Mouse (Mus musculus): Measurements from ENCODE around the gene Gpn2. TPM values are rescaled to one million over a fixed set of nuclear protein-coding genes. Genes with fewer than 3 reads are reported as not detected.

Gpn2 gene
- polyA plus RNA-seq, 1 experiment, result 22.2 TPM

DNA sequence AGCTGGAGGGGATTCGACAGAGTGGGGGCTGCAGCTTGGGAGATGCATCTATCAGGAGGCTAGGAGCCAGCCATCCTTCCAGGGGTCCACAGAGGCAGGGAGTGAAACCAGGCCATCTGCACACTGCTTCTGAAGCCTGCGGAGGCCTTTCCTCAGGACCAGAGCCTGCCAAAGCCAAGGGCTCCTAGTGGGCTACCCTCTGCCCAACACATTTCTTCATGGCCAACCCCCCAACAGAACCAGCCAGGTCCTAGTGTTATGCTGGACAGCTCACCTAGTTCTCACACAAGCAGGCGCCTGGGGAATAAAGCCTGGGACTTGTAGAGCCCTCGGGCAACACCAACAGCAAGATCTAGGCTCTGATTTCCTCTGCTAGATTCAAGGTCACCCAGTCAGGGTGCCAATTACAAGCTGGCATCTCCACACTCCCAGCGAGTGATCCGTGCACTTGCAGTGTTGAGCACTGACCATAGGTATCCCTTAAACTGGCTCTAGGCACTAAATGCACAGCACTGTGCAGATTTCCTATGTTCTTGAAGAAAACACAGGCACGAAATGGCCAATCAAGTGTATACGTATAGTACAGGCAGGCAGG, 46.3 kb downstream of the Gpn2 start:
- Histone ChIP-seq H3K4me1 (ENCODE audit: control insufficient read depth, insufficient read depth, low read length) (peaks cover 7% of the 10 kb centered on the region), H3K4me3 (ENCODE audit: insufficient read depth, low read length) (no peak overlapping the region), H3K27ac (ENCODE audit: insufficient read depth, low read length) (no peak overlapping the region)
- TF ChIP-seq POLR2A (IDR thresholded peaks at IDR 0.05; ENCODE audit: extremely low read depth, insufficient read depth, low read length), result no peak
- TF ChIP-seq CTCF (IDR thresholded peaks at IDR 0.05; ENCODE audit: extremely low read depth, insufficient read depth, low read length), result no peak

DNA sequence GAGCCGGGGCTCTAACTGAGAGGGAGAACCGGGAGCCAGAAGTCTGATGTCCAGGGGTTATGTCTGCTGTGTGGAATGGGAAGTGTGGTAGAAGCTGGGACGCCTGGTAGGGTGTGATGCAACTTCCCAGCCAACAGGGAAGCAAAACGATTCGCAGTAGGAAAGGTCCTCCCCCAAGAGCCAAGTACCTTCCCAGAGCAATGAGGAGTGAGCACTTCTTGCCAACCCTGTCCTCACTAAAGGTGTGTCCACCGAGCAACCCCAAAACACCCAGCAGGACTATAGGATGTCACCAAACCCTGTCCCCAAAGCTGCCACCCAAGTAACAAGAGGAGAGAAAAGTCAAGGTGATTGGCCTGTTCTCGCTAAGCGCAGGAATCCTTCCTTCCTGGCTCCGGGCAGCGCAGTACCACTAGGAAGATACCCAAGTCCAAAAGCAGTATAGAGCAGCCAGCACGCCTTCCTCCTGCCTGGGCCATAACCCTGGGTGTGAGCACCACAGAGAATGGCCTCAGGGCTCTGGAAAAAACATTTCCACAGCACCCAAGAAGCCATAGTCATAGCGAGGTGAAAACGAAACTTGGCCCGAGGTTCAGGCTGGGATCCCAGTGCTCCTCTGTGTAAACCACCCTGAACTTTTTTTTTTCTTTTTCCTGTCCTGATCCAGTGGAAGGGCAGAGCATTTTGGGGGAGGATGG, 47.1 kb downstream of the Gpn2 start:
- TF ChIP-seq CTCF (IDR thresholded peaks at IDR 0.05; ENCODE audit: extremely low read depth, insufficient read depth, low read length) (no peak), POLR2A (IDR thresholded peaks at IDR 0.05; ENCODE audit: extremely low read depth, insufficient read depth, low read length) (no peak)
- H3K27ac ChIP-seq (ENCODE audit: insufficient read depth, low read length), result no peak overlapping the region; the same call in 1 of the 2 replicates
- peaks cover 7% of the 10 kb centered on the region for H3K4me1 ChIP-seq (ENCODE audit: control insufficient read depth, insufficient read depth, low read length)
- H3K4me3 ChIP-seq (ENCODE audit: insufficient read depth, low read length), result peak overlapping the region; percentile 12; the same call in 1 of the 2 replicates

DNA sequence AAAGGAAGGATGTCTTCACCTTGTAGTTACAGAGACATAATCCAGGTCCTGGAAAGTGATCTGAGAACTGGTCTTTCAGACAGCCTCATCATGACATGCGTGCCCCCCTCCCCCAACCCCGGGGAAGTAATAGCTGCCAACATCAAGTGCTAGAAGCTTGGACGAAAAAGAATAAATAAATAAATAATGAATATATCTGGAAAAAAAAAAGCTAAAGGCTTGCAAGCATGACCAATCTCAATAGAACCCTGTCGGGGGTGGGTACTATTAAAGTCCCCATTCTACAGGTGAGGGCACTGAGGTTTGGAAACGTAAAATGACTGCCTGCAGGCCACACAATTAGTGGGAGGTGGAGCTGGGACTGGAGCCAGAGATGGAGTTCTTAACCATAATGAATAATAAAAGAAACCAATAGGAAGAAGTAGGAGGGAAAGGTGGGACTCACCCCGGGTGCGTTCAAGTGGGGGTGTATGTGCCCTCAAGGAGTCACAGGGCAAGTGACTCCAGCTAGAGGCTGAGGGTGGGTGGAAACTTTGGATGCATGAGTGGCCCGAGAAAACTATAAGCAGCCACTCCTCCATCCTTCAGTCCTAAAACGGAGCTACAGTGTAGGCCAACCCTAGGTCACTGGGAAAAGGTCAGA, 47.7 kb downstream of the Gpn2 start:
- Histone ChIP-seq H3K27ac (ENCODE audit: insufficient read depth, low read length) (no peak overlapping the region), H3K4me1 (ENCODE audit: control insufficient read depth, insufficient read depth, low read length) (peaks cover 7% of the 10 kb centered on the region), H3K4me3 (ENCODE audit: insufficient read depth, low read length) (peak overlapping the region; percentile 60)
- TF ChIP-seq CTCF (IDR thresholded peaks at IDR 0.05; ENCODE audit: extremely low read depth, insufficient read depth, low read length) (no peak), POLR2A (IDR thresholded peaks at IDR 0.05; ENCODE audit: extremely low read depth, insufficient read depth, low read length) (no peak)

DNA sequence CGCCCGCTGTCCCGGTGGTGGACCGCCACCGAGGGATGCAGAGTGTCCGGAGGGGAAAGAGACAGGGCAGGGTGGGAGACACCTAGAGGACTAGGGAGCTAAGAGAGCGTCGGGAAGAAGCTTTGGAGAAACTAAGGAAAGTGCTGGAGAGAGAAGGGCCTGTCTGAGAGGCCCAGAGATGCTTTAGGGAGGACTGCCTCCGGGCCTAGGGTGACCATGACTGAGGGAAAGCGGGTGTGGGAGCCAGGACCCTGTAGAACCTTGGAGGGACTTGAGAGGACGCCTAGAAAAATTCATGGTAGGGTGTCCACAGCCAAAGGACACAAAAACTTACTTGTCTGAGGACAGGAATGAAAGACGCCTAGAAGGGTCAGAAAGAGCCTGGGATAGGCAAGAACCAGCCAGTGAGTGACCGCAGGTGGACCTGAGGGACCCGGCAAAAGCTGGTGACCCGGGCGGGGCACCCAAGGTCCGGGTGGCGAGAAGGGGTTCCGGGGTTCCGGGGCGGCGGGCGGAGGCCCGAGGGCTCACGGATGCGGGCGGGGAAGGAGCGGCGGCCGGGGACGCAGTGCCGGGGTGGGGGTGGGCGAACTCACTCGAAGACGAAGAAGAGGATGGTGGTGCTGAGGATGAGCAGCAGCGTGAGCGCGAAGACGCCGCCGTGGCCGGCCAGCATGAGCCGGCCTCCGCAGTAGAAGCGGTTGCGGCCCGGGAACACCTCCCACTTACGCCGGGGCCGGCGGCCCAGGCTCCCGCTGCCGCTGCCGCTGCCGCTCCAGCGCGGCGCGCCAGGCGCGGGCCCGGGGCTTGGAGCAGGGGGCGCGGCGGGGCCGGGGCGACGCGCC, 48.5 kb downstream of the Gpn2 start:
- Histone ChIP-seq H3K4me3 (ENCODE audit: insufficient read depth, low read length) (peak overlapping the region; percentile 60), H3K27ac (ENCODE audit: insufficient read depth, low read length) (no peak overlapping the region), H3K4me1 (ENCODE audit: control insufficient read depth, insufficient read depth, low read length) (peaks cover 7% of the 10 kb centered on the region)
- TF ChIP-seq CTCF (IDR thresholded peaks at IDR 0.05; ENCODE audit: extremely low read depth, insufficient read depth, low read length) (no peak), POLR2A (IDR thresholded peaks at IDR 0.05; ENCODE audit: extremely low read depth, insufficient read depth, low read length) (no peak)

DNA sequence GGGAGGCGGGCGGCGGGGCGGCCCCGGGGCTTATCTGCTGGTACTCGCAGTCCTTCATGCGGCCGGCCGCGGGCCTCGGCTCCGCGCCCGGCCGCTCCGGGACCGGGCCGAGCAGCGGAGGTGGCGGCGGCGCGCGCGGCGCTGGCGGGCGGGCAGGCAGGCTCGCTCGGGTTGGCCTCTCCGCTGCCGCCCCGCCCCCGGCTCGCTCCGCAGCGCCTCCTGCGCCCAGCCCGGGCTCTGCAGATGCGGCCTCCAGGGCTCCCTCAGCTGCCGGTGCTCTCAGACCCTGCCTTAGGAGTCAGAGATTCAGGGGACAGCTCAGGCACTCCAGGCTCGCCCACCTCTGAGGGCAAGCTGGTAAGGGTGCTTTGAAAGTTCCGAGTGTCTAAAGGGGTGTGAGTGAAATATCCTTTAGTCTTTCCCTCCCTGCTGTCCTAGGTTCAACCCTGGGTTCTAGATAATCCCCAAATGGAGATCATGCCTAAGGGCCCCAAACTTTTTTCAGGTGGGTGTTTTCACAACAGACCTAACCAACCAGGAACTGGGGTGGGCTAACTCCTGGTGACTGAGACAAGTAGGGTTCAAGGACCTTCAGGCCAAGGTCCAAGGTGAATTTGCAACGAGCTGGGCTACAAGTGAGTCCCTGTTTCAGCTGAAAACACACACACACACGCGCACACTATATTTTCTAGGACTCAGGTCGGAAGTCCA, 49.3 kb downstream of the Gpn2 start:
- TF ChIP-seq CTCF (IDR thresholded peaks at IDR 0.05; ENCODE audit: extremely low read depth, insufficient read depth, low read length) (peak; percentile 49), POLR2A (IDR thresholded peaks at IDR 0.05; ENCODE audit: extremely low read depth, insufficient read depth, low read length) (no peak)
- Histone ChIP-seq H3K4me3 (ENCODE audit: insufficient read depth, low read length) (peak overlapping the region; percentile 60), H3K4me1 (ENCODE audit: control insufficient read depth, insufficient read depth, low read length) (peaks cover 7% of the 10 kb centered on the region), H3K27ac (ENCODE audit: insufficient read depth, low read length) (0 out of 2 replicates have a peak overlapping the region, but pooled peaks have one; percentile 39)

DNA sequence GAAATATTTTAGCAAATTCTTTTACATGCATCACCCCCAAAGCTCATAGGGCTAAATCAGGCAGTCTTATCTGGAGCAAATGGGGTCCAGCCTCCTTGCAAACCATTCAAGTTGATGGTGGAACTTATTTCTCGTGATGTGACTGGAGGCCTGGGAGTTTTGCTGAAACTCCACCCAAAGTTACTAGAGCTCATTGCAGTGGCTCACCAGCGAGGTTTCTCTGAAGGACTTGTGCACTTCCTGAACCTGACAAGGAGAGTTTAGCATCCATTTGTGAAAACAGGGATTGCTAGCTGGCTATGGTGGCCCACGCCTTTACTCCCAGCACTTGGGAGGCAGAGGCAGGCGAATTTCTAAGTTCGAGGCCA, 49.9 kb downstream of the Gpn2 start:
- TF ChIP-seq CTCF (IDR thresholded peaks at IDR 0.05; ENCODE audit: extremely low read depth, insufficient read depth, low read length), result no peak
- no peak for TF ChIP-seq POLR2A (IDR thresholded peaks at IDR 0.05; ENCODE audit: extremely low read depth, insufficient read depth, low read length)
- no peak overlapping the region for H3K27ac ChIP-seq (ENCODE audit: insufficient read depth, low read length)
- H3K4me1 ChIP-seq (ENCODE audit: control insufficient read depth, insufficient read depth, low read length), result peaks cover 7% of the 10 kb centered on the region
- H3K4me3 ChIP-seq (ENCODE audit: insufficient read depth, low read length), result no peak overlapping the region

Other genes with a start within 250 kb of the Gpn2 start
- 46.6 and 49.1 TPM in 2 replicates for gene Wdtc1, start 230.9 kb upstream of the Gpn2 start, polyA plus RNA-seq (2012; rRNA removed)
- gene Slc9a1, start 214.7 kb upstream of the Gpn2 start, polyA plus RNA-seq (2012; rRNA removed), result 35.2 and 36.1 TPM in 2 replicates
- 0.04 and 0.06 TPM in 2 replicates for gene Tent5b, start 104.2 kb upstream of the Gpn2 start, polyA plus RNA-seq (2012; rRNA removed)
- gene Trnp1, start 85.8 kb upstream of the Gpn2 start, polyA plus RNA-seq (2012; rRNA removed), result 119 and 128 TPM in 2 replicates
- 0.08 and 0.13 TPM in 2 replicates for gene Kdf1, start 65.4 kb upstream of the Gpn2 start, polyA plus RNA-seq (2012; rRNA removed)
- 184 and 202 TPM in 2 replicates for gene Nudc, start 38.4 kb upstream of the Gpn2 start, polyA plus RNA-seq (2012; rRNA removed)
- not detected in 2 replicates for gene Nr0b2, start 31.0 kb upstream of the Gpn2 start, polyA plus RNA-seq (2012; rRNA removed)
- gene Gpatch3, start 9.6 kb upstream of the Gpn2 start, polyA plus RNA-seq (2012; rRNA removed), result 6.3 and 7.6 TPM in 2 replicates
- gene Sfn, start 17.8 kb downstream of the Gpn2 start, polyA plus RNA-seq (2012; rRNA removed), result 2.1 and 2.6 TPM in 2 replicates
- gene Zdhhc18, start 65.8 kb downstream of the Gpn2 start, polyA plus RNA-seq (2012; rRNA removed), result 36.8 and 38.4 TPM in 2 replicates
- 6.6 and 7.4 TPM in 2 replicates for gene Pigv, start 88.3 kb downstream of the Gpn2 start, polyA plus RNA-seq (2012; rRNA removed)
- gene Arid1a, start 172.4 kb downstream of the Gpn2 start, polyA plus RNA-seq (2012; rRNA removed), result 44.3 and 45.1 TPM in 2 replicates

Data from cortical plate, adult 2 months (tissue).